Mouse (Mus musculus) naive thymus-derived CD4-positive, alpha-beta T cell, adult 2 months (primary cell): Measurements from ENCODE around the gene Acsl6.
"Not testable (repeated sequence)": the region's sequence is repeated elsewhere in the genome, so short reads cannot be mapped to it uniquely, and the experiment has no call there.

Experiments
- DNase-seq: peaks from one replicate; pipeline ENCODE4 v3.0.0-alpha.2; 2011; ENCODE audit warnings: low read depth

Acsl6 gene

GRCm38 (mm10) chr11:54391326-54391725, 87.7 kb downstream of the Acsl6 start:
- DNase-seq, result no peak

GRCm38 (mm10) chr11:54396686-54397085, 93.1 kb downstream of the Acsl6 start:
- no peak for DNase-seq

- DNase-seq, result no peak
These were observed 94.5 kb downstream of the Acsl6 start for GRCm38 (mm10) chr11:54398058-54398457.

GRCm38 (mm10) chr11:54400803-54401202, 97.2 kb downstream of the Acsl6 start:
- not testable (repeated sequence) for DNase-seq

- no peak for DNase-seq
These were observed 101.3 kb downstream of the Acsl6 start for GRCm38 (mm10) chr11:54404885-54405284.

- no peak for DNase-seq
These were observed 103.4 kb downstream of the Acsl6 start for GRCm38 (mm10) chr11:54406930-54407546.

GRCm38 (mm10) chr11:54410612-54411011, 107.0 kb downstream of the Acsl6 start:
- peak; percentile 18 for DNase-seq

GRCm38 (mm10) chr11:54413017-54413416, 109.4 kb downstream of the Acsl6 start:
- no peak for DNase-seq
